Mouse (Mus musculus): ENCODE measurements around the gene Apob. TPM values are rescaled to one million over a fixed set of nuclear protein-coding genes. Genes with fewer than 3 reads are reported as not detected.

Apob gene
- polyA plus RNA-seq, 1 experiment from 2014 or later, result 0.05 TPM

DNA sequence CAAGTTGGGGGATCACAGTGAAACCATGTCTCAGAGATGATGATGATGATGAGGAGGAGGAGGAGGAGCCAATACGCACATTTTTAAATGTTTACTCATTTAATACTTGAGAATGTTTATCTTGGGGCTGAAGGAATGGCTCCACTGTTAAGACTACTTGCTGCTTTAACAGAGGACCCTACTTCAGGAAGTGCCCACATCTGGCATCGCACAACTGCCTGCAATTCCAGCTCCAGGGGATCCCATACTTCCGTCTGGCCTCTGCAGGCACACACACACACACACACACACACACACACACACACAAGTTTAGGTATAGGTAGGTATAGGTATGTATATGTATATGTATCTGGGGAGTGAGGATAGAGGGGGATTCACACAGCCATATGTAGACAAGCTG is 6.6 kb upstream of the Apob start:
- no peak overlapping the region for H3K4me3 ChIP-seq (ENCODE audit: low read depth, low read length)
- 98% methylated on average over 3 of the region's 3 CpGs for WGBS
- no peaks in the 10 kb centered on the region for H3K36me3 ChIP-seq (ENCODE audit: control insufficient read depth, insufficient read depth, low read length)
- no peak overlapping the region for H3K27ac ChIP-seq (ENCODE audit: low read depth, low read length)
- H3K27me3 ChIP-seq (replicated peaks; ENCODE audit: control insufficient read depth, insufficient read depth, low read length), result no peaks in the 10 kb centered on the region
- no peaks in the 10 kb centered on the region for H3K9me3 ChIP-seq (replicated peaks; ENCODE audit: control insufficient read depth, low read length)
- DNase-seq (ENCODE audit: low spot score), result no peak
- no peak overlapping the region for H3K4me2 ChIP-seq (ENCODE audit: low read length)
- no peak overlapping the region for H3K9ac ChIP-seq (ENCODE audit: low read length)
- ATAC-seq, result no peak
- H3K4me1 ChIP-seq (ENCODE audit: control insufficient read depth, insufficient read depth, low read length), result peaks cover 4% of the 10 kb centered on the region; the same call in 1 of the 2 replicates

DNA sequence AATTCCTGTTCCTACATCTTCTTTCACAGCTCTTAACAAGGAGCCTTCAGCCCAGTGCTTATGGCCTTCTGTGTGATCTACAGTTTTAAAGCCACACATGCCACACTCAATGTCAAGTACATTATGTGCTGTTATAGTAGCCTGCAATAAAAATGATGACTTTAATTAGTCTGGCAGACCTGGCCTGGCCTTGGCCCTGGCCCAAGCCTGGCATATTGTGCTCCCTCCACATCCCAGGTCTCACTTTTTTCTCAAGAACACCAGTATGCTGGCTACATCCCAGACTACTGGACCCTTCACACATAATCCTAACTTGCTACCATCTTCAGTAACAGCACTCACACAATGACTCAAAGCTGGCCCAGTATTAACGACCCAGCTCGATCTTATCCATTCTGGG is 5.7 kb upstream of the Apob start:
- peak; percentile 14 for DNase-seq (ENCODE audit: low spot score)
- Histone ChIP-seq H3K4me1 (ENCODE audit: control insufficient read depth, insufficient read depth, low read length) (peaks cover 4% of the 10 kb centered on the region; the same call in 1 of the 2 replicates), H3K9ac (ENCODE audit: low read length) (no peak overlapping the region), H3K36me3 (ENCODE audit: control insufficient read depth, insufficient read depth, low read length) (no peaks in the 10 kb centered on the region), H3K9me3 (replicated peaks; ENCODE audit: control insufficient read depth, low read length) (no peaks in the 10 kb centered on the region), H3K4me3 (ENCODE audit: low read depth, low read length) (no peak overlapping the region), H3K27ac (ENCODE audit: low read depth, low read length) (no peak overlapping the region), H3K4me2 (ENCODE audit: low read length) (no peak overlapping the region), H3K27me3 (replicated peaks; ENCODE audit: control insufficient read depth, insufficient read depth, low read length) (no peaks in the 10 kb centered on the region)
- 82% methylated on average over 2 of the region's 2 CpGs for WGBS
- peak; percentile 42 for ATAC-seq

DNA sequence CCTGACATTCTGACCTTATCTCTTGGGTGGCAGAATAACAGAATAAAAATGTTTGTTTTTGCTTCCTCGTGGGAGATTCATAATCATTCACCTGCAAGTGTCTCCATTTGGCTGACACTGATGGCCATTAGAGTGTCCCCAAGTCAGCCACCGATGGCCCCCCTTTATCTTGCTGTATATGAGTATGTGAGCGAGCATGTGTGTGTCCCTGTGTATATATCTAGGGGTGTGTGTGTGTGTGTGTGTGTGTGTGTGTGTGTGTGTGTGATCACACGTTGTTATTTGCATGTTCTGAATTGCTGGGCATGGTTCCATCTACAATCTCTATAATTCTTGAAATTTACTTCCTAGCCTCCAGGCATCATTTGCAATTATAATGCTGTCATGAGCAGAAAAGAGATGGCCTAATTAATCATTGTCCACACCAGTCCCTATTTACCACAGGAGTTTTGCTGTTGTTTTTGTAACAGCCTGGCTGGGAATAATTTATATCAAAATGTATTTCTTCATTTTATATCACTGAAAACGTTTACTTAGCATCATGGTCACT is 3.6 kb upstream of the Apob start:
- Histone ChIP-seq H3K9ac (ENCODE audit: low read length) (no peak overlapping the region), H3K27me3 (replicated peaks; ENCODE audit: control insufficient read depth, insufficient read depth, low read length) (no peaks in the 10 kb centered on the region), H3K27ac (ENCODE audit: low read depth, low read length) (no peak overlapping the region), H3K9me3 (replicated peaks; ENCODE audit: control insufficient read depth, low read length) (no peaks in the 10 kb centered on the region), H3K36me3 (ENCODE audit: control insufficient read depth, insufficient read depth, low read length) (no peaks in the 10 kb centered on the region), H3K4me3 (ENCODE audit: low read depth, low read length) (no peak overlapping the region), H3K4me2 (ENCODE audit: low read length) (no peak overlapping the region), H3K4me1 (ENCODE audit: control insufficient read depth, insufficient read depth, low read length) (peaks cover 4% of the 10 kb centered on the region; the same call in 1 of the 2 replicates)
- DNase-seq (ENCODE audit: low spot score) (peak; percentile 67), ATAC-seq (0 out of 2 replicates have a peak, but pooled peaks have one; percentile 36)
- 41% methylated on average over 5 of the region's 5 CpGs for WGBS

DNA sequence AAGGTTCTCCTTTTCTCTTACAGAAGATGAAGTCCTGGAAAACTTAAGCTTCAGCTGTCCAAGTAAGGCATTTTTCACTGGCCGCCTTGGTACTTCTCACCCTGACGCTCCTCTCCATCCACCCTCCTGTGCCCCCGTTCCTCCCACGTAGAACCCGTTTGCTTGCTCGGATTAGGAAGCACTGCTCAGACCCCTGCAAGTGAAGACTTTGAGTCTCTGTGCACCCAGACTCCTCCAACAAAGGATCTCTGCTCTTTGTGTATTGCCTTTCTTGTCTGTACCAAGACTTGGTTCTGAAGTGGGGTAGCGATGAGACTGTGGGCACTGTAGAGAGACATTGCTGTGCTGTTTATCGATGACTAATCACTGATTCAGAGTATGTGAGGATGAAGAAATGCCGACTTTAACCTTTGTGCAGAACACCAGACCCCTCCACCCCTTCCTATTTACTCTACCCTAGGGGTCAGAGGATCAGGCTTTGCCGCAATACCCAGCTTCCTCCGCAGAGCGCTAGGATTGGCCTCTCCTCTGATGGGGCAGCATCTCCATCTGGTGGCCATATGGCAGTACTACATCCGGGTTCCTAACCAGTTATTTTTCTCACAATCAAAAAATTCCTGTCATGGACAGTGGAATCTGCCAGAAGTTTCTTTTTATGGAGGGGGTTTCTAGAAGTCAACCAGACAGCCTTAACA is 889 bp downstream of the Apob start:
- Histone ChIP-seq H3K4me2 (ENCODE audit: low read length) (no peak overlapping the region), H3K27me3 (replicated peaks; ENCODE audit: control insufficient read depth, insufficient read depth, low read length) (no peaks in the 10 kb centered on the region), H3K4me3 (ENCODE audit: low read depth, low read length) (no peak overlapping the region), H3K4me1 (ENCODE audit: control insufficient read depth, insufficient read depth, low read length) (peaks cover 4% of the 10 kb centered on the region; the same call in 1 of the 2 replicates), H3K9ac (ENCODE audit: low read length) (no peak overlapping the region), H3K36me3 (ENCODE audit: control insufficient read depth, insufficient read depth, low read length) (no peaks in the 10 kb centered on the region), H3K27ac (ENCODE audit: low read depth, low read length) (no peak overlapping the region), H3K9me3 (replicated peaks; ENCODE audit: control insufficient read depth, low read length) (no peaks in the 10 kb centered on the region)
- DNase-seq (ENCODE audit: low spot score) (peak; percentile 81), ATAC-seq (peak; percentile 89)
- WGBS, result 46% methylated on average over 13 of the region's 13 CpGs

DNA sequence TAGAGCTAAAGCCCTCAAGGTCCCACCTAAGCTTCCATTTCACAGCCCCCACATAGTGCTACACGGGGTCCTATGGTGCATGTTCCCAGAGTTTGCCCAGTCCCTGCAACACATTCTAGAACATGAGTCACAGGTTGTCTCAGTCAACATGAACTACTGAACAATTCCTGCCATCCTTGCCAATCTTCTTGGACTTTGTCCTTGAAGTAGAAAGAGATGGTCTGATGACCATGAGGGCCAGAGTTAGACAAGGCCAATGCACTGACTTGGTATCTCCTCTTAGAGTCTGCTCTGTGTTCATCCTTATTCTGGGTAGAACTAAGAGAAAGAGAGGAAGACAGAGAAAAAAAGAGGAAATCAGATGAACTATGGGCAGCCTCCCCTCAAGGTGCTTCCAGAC is 7.0 kb downstream of the Apob start:
- no peaks in the 10 kb centered on the region for H3K9me3 ChIP-seq (replicated peaks; ENCODE audit: control insufficient read depth, low read length)

DNA sequence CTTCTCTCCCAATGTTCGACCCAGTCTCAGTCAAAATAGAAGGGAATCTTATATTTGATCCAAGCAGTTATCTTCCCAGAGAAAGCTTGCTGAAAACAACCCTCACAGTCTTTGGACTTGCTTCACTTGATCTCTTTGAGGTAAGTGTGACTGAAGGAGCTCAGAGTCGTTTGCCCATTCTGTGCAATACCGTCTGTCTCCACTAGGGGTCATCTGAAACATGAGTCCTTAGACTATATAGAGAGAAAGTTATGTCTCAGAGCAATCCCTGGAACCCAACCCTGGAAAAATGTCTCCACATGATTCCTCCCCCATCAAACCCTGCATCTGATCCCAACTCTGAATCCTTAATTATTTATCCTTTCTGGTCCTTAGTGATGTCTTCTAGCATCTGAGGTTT is 13.4 kb downstream of the Apob start:
- 15% methylated on average over 3 of the region's 3 CpGs for WGBS
- 0 out of 2 replicates have a peak, but pooled peaks have one; percentile 29 for ATAC-seq
- Histone ChIP-seq H3K9ac (ENCODE audit: low read length) (no peak overlapping the region), H3K27me3 (replicated peaks; ENCODE audit: control insufficient read depth, insufficient read depth, low read length) (no peaks in the 10 kb centered on the region), H3K36me3 (ENCODE audit: control insufficient read depth, insufficient read depth, low read length) (no peaks in the 10 kb centered on the region), H3K27ac (ENCODE audit: low read depth, low read length) (no peak overlapping the region), H3K4me3 (ENCODE audit: low read depth, low read length) (no peak overlapping the region), H3K9me3 (replicated peaks; ENCODE audit: control insufficient read depth, low read length) (no peaks in the 10 kb centered on the region), H3K4me2 (ENCODE audit: low read length) (no peak overlapping the region), H3K4me1 (ENCODE audit: control insufficient read depth, insufficient read depth, low read length) (no peaks in the 10 kb centered on the region)
- DNase-seq (ENCODE audit: low spot score), result peak; percentile 80

More for the DNA sequence above, 7.0 kb downstream of the Apob start:
- Histone ChIP-seq H3K4me3 (ENCODE audit: low read depth, low read length) (no peak overlapping the region), H3K4me1 (ENCODE audit: control insufficient read depth, insufficient read depth, low read length) (no peaks in the 10 kb centered on the region), H3K27me3 (replicated peaks; ENCODE audit: control insufficient read depth, insufficient read depth, low read length) (no peaks in the 10 kb centered on the region), H3K4me2 (ENCODE audit: low read length) (no peak overlapping the region), H3K36me3 (ENCODE audit: control insufficient read depth, insufficient read depth, low read length) (no peaks in the 10 kb centered on the region), H3K27ac (ENCODE audit: low read depth, low read length) (no peak overlapping the region), H3K9ac (ENCODE audit: low read length) (no peak overlapping the region)
- DNase-seq (ENCODE audit: low spot score), result no peak
- 82% methylated on average over 1 of the region's 1 CpGs for WGBS
- no peak for ATAC-seq

DNA sequence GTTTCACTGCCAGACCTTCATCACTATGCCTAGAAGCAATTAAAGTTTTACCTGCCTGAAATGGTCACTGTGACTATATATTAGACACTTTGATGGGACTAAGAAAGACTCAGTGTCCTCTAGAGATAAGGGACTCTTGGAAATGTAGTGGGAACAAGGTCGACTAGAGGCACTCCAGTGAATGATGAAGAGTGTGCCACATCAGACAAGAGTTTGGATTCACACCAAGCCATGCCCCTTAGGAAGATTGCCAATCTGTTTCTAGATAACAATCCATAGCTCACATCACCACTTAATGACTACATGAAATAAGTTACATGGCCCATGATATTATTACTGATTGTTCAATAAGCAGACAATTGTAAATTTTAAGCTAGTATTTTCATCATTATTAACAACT is 14.1 kb downstream of the Apob start:
- Histone ChIP-seq H3K27ac (ENCODE audit: low read depth, low read length) (no peak overlapping the region), H3K36me3 (ENCODE audit: control insufficient read depth, insufficient read depth, low read length) (no peaks in the 10 kb centered on the region), H3K9ac (ENCODE audit: low read length) (no peak overlapping the region), H3K9me3 (replicated peaks; ENCODE audit: control insufficient read depth, low read length) (no peaks in the 10 kb centered on the region), H3K27me3 (replicated peaks; ENCODE audit: control insufficient read depth, insufficient read depth, low read length) (no peaks in the 10 kb centered on the region), H3K4me2 (ENCODE audit: low read length) (no peak overlapping the region), H3K4me3 (ENCODE audit: low read depth, low read length) (no peak overlapping the region), H3K4me1 (ENCODE audit: control insufficient read depth, insufficient read depth, low read length) (no peaks in the 10 kb centered on the region)
- DNase-seq (ENCODE audit: low spot score) (no peak), ATAC-seq (no peak)
- WGBS, result 35% methylated on average over 1 of the region's 1 CpGs

DNA sequence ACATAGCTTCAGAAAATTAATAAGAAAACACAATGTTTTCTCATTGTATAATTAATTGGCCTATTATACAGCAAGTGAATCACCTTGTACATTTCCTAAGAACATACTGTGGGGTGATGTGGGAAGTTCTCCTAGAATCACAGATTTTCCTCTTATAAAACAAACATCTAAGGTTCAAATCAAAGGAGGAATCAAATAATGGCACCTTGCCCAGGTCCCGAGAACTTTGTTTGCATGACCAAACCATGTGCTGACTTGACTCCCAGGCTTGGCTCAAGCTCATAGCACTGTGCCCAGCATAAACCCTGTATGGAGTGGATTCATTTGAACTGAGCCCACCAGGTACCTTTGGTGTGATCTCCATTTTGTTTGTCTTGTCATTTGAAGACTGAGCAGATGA is 43.5 kb downstream of the Apob start:
- H3K9ac ChIP-seq (ENCODE audit: low read length), result no peak overlapping the region
- 87% methylated on average over 1 of the region's 1 CpGs for WGBS
- no peak overlapping the region for H3K4me2 ChIP-seq (ENCODE audit: low read length)
- no peaks in the 10 kb centered on the region for H3K27me3 ChIP-seq (replicated peaks; ENCODE audit: control insufficient read depth, insufficient read depth, low read length)
- H3K9me3 ChIP-seq (replicated peaks; ENCODE audit: control insufficient read depth, low read length), result no peaks in the 10 kb centered on the region
- ATAC-seq (no peak), DNase-seq (ENCODE audit: low spot score) (no peak)
- no peaks in the 10 kb centered on the region for H3K36me3 ChIP-seq (ENCODE audit: control insufficient read depth, insufficient read depth, low read length)
- H3K4me1 ChIP-seq (ENCODE audit: control insufficient read depth, insufficient read depth, low read length), result no peaks in the 10 kb centered on the region
- no peak overlapping the region for H3K27ac ChIP-seq (ENCODE audit: low read depth, low read length)
- H3K4me3 ChIP-seq (ENCODE audit: low read depth, low read length), result no peak overlapping the region

DNA sequence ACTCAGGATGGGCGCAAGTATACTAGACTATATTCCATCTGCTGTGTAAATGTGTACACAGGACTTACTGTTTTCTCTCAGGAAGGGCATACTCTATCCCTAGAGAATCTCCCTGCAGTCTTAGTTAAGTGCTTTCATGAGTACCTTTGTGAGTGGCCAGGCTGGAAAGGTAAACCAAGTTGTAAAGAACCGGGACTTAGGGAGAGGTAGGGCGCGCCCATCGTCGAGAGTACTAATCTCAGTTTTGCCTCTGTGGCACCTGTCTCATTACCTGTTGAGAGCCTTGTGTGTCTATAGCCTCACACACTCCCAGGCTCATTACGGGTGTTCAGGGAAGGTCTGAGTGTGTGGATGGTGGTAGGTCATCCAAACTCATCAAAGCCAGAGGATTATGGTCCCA is 52.1 kb downstream of the Apob start:
- no peak for DNase-seq (ENCODE audit: low spot score)
- no peak for ATAC-seq
- WGBS, result 96% methylated on average over 7 of the region's 7 CpGs
- H3K4me3 ChIP-seq (ENCODE audit: low read depth, low read length), result no peak overlapping the region
- no peaks in the 10 kb centered on the region for H3K36me3 ChIP-seq (ENCODE audit: control insufficient read depth, insufficient read depth, low read length)
- H3K4me2 ChIP-seq (ENCODE audit: low read length), result no peak overlapping the region
- 0 out of 2 replicates have a peak, but pooled peaks cover 5% of the 10 kb centered on the region for H3K4me1 ChIP-seq (ENCODE audit: control insufficient read depth, insufficient read depth, low read length)
- no peaks in the 10 kb centered on the region for H3K27me3 ChIP-seq (replicated peaks; ENCODE audit: control insufficient read depth, insufficient read depth, low read length)
- H3K9ac ChIP-seq (ENCODE audit: low read length), result no peak overlapping the region
- H3K9me3 ChIP-seq (replicated peaks; ENCODE audit: control insufficient read depth, low read length), result no peaks in the 10 kb centered on the region
- no peak overlapping the region for H3K27ac ChIP-seq (ENCODE audit: low read depth, low read length)

Measured in forebrain, embryonic 14.5 days (tissue).